Mouse (Mus musculus) heart, adult 8-10 months (tissue): ENCODE data around the gene Ap3b1. TPM values are rescaled to one million over a fixed set of nuclear protein-coding genes. Genes with fewer than 3 reads are reported as not detected.

Experiments used
- DNase-seq: peaks from one replicate; pipeline ENCODE4 v3.0.0; 2022; ENCODE audit warnings: low spot score
- microRNA-seq: library from miRNA; unstranded; fragments of <30 nt; microRNA quantifications from one replicate; pipeline ENCODE4 v1.2.0, GENCODE M21; 2022
- total RNA-seq, 4 experiments: library from RNA; stranded (reverse); gene quantifications; 2 replicates each; pipeline ENCODE4 v1.2.4; 2022

Gene Ap3b1
- total RNA-seq, 4 experiments from 2014 or later = 24.8 to 30.2 (median 27.5) TPM

DNA sequence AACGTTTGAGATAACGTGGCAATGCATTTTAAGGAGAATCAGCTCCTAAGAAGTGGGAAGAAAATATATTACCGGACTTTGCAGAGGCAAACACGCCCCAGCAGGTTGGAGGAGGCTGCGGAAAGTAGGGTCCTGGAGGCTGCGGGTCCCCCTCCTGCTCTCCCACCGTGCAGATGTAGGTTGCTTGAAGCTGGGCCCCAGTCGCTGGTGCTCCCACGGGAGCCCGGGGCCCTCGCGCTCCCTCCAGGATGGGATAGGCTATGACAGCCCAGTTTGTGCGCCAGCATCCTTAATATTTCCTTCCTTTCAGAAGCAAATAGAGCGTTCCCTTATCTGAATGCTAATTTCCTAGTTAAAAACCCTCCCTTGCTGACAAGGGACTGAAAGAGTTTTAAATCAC is 236.5 kb downstream of the Ap3b1 start:
- no peak for DNase-seq

- DNase-seq = no peak
These were observed 237.1 kb downstream of the Ap3b1 start for GRCm38 (mm10) chr13:94595701-94596361.

GRCm38 (mm10) chr13:94596386-94597033 is 237.8 kb downstream of the Ap3b1 start:
- no peak for DNase-seq

DNA sequence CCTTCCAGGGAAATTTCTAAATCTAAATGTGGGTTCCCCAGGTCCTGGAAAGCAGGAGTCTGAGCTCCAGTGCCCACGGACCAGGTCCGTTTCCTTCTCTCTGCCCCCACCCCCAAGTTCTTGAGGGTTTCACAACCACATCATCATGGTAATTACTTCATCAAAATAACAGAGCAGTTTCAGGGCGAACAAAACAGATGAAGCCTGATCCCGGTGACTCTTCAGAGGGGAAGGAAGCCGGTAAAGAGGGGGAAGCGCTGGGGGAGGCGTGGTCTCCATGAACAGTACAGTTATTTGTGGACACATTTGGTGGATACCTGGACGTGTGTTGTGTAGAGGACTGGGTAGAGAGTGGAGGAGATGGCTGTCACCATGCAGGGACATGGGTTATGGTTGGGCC is 241.0 kb downstream of the Ap3b1 start:
- no peak for DNase-seq

- no peak for DNase-seq
These were observed 248.5 kb downstream of the Ap3b1 start for GRCm38 (mm10) chr13:94607035-94607860.

GRCm38 (mm10) chr13:94607861-94608223 is 249.1 kb downstream of the Ap3b1 start:
- no peak for DNase-seq

DNA sequence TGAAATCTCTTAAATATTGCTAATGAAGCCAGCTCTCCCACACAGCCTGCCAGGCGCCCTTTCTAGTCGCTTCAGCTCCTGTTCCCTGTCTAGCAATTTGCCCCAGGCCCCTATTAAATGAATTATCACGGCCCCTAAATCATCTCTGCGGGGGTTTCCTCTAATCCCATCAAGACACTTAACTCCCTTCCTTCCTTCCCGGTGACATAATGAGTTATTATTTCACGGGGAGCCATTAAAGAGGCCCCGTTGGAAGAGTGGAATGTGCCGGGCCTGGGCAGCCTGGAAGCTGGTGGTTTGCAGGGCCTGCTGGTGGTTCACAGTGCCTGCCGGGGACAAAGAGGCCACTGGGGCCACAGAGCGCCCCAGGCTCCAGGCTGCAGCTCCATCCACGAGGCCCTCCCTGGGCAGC is 249.7 kb downstream of the Ap3b1 start:
- no peak for DNase-seq

- no peak for DNase-seq
These were observed 250.2 kb downstream of the Ap3b1 start for GRCm38 (mm10) chr13:94608947-94609346.

Small RNA genes within 50 kb of the gene (microRNA-seq; reads per million reads assigned to microRNA genes)
- gene Gm25109 = not detected

Other genes starting within 250 kb of the Ap3b1 start
- 10 to 100 TPM; 31.4 to 43.0 (median 34.5) TPM for gene Scamp1, start 73.1 kb upstream of the Ap3b1 start, total RNA-seq